Mouse (Mus musculus): ENCODE results near the gene Fgfr2.

The Fgfr2 gene

DNA sequence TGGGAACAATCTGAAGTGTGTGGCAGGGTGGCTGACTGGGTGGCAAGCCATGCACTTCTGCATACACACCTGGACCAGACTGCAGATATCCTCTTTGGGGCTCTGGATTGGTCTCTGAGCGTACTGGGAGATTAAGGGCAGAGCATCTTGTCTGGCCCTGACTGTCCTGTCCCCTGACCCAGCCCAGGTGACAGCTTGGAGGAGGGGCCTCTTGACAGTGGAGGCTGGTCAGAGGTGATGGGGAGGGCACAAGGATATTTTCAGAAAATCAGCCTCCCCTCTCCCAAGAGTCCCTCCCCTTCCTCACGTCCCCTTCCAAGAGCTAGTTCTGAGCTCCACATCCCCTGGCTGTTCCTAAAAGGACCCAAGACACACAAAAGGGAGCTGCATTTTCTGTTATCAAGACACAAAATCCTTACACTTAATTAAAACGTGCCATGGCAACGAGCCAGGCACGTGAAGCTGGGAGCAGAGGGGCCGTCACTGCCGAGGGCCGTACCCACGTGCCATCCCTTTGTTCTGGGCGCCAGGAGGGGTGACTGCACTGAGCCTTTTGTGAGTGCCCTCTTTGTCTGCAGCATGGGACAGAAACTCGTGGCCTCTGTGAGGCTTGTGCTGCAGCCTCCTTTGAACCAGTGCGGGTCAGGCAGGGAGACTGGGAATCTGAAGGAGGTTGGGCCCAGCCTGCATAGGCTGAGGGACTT is 1525.2 kb downstream of the Fgfr2 start:
- DNase-seq (ENCODE audit: low read depth): no peak

DNA sequence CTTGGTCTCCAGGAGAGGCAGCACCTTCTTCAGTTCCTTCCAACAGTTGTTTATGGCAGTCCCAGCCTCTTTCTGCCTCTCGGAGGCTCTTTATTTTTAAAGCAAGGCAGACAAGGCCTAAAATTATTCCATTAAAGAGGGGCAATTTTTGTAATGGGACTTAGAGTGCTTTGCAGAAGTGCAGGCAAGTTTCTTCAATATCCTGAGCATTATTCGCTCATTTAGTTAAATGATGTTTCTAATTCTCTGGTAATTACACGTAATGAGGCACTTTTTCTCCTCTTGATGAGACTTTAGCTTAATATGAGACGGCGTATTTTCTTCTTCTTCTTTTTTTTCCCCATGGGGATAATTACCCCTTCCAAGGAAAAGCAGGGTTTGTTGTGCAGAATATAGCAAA is 1537.6 kb downstream of the Fgfr2 start:
- DNase-seq (ENCODE audit: low read depth): no peak

DNA sequence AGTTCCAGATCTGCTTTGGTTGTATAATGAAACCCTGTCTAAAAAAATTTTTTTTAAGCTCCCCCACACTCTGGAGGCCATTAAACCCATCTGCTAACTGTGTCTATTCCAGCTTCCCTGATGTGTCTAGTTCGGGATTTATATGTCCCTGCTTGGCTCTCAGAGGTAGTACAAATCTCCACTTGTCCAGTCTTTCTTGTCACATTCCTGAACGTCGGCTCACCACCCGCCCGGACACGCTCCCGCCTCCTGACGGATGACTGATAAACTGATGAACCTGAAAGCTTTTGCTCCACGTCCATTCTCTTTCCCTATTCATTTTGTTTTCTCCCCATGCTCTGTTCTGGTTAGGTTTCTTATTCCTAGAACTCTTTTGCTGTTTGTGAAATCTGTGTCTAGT is 1541.0 kb downstream of the Fgfr2 start:
- DNase-seq (ENCODE audit: low read depth): no peak

DNA sequence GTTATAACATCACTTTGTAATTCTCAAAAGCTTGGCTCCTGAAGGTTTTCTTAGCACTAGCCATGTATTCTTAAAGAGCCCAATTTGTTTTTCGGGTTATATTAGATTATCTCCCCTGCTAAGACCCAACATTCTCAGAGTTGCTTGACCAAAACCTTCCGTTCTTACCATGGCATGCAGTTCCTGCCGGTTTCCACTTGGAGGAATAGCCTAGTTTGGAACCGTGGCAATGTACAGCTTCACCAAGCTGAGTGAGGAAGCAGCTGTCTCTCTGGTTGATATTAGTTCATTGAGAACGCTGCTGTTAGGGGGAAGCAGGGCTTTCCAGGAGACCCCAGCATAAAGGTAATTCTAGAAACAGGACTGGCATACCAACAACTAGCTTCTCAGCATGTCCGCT is 1547.9 kb downstream of the Fgfr2 start:
- DNase-seq (ENCODE audit: low read depth): no peak

DNA sequence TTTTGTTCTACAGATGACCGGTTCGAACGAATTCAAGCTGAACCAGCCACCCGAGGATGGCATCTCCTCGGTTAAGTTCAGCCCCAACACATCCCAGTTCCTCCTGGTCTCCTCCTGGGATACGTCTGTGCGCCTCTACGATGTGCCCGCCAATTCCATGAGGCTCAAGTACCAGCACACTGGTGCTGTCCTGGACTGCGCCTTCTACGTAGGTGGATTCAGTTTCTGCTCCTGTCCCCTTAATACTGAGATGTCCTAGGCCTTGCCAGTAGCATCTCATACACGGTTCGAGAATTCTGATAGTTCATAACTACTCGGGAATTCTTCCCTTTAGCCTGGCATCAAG is 1562.5 kb downstream of the Fgfr2 start:
- DNase-seq (ENCODE audit: low read depth): no peak

DNA sequence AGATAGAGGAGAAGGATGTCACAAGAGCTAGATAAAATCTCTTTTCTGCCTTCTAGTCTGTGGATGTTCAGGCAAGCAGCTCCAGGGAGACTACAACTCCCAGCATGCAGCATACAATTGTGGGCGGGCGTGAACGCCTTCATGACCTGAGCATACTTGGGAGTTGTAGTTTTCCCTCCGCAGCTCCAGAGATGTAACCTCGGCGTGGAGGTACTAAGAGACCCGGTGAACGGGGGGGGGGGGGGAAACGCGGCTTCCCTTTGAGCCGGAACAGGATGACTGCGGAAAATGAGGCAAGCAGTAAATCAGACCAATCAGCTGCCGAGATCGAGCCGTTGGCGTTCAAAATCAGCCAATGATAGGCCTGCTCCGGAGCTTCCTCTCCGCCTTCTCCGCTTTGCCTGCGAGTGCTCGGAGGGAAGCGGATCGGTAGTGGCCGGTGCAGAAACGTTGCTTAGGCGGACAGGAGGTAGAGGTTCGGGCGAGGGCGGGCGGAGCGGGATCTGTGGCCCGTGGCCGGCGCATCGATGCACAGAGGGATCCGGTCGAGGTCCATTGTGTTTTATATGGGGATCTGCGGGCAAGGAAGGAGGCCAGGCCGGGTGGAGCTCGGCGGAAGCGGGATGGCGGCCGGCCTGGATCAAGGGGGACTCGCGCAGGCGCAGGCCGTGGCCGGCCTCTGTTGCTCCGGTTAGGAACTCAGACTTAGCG is 1563.0 kb downstream of the Fgfr2 start, which contains the start of gene Bub3:
TSS of gene Bub3 (plus strand) at position 237 of the 711 bp plus-strand sequence.
- DNase-seq (ENCODE audit: low read depth): peak; percentile 93

DNA sequence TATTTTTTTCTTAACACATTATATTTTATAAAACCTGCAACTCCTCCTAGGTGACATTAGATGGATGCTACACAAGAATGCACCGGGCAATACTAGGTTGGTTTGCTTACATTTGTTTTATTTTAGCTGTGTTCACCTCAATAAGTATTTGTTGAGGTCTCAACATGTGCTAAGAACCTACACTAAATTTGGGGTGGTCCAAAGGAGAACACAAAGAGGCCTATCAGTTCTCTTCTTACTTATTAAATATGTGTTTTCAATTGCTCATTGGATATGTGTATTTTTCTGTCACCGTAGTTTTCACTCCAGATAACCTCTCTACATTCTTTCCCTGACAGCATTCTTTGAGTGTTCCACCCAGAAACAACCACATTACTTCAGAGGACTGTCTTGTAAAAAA is 1565.4 kb downstream of the Fgfr2 start:
- DNase-seq (ENCODE audit: low read depth): no peak

DNA sequence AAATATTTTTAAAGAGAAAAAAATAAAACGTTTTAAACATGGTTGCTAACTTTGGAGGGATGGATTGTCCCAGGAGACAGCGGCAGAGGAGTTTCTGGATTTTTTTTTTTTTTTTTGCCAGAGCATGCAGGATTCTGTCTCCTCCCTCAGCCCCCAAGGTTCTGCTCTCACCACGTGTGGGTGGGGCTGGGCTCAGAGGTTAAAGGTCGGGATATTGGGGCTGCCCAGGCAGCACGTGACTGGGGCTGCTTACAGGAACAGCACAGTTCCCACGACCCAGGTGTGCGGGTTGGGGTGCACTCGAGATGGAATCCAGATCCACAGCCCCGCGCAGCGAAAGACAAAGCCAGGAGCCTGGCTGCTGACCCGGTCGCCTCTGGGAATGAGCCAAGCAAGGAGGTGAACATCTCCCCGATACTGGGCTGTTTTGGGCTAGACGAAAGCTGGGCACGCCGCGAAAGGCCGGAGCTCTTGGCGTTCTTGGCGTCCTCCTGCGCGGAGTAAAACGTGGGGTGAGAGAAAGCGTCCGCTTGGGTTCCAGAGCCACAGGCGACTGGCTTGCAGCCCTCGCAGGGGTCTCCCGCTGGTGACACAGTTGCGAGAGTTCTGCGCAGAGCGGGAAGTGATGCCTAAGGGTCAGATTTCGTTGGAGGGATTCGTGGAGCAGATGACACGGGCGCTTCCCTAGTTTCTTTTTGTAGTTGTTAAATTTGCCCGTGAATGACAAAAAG is 1566.4 kb downstream of the Fgfr2 start:
- no peak for DNase-seq (ENCODE audit: low read depth)

DNA sequence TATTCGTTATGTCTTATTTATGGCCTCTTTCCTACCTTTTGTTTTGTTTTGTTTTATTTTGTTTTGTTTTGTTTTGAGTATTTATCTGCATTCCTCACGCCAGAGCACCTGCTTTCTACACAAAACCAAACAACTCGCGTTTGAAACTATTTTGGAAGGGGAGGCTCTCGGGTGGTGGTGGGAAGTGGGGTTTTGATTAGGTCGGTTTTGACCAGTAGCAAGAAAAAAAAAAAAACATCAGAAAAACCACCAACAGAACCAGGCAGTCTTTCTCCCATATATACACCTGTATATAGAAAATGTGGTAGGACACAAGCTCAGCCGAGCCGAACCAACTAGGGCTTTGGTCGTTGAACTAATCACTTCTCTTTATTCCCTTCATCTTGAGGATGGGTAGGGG is 1567.0 kb downstream of the Fgfr2 start:
- no peak for DNase-seq (ENCODE audit: low read depth)

DNA sequence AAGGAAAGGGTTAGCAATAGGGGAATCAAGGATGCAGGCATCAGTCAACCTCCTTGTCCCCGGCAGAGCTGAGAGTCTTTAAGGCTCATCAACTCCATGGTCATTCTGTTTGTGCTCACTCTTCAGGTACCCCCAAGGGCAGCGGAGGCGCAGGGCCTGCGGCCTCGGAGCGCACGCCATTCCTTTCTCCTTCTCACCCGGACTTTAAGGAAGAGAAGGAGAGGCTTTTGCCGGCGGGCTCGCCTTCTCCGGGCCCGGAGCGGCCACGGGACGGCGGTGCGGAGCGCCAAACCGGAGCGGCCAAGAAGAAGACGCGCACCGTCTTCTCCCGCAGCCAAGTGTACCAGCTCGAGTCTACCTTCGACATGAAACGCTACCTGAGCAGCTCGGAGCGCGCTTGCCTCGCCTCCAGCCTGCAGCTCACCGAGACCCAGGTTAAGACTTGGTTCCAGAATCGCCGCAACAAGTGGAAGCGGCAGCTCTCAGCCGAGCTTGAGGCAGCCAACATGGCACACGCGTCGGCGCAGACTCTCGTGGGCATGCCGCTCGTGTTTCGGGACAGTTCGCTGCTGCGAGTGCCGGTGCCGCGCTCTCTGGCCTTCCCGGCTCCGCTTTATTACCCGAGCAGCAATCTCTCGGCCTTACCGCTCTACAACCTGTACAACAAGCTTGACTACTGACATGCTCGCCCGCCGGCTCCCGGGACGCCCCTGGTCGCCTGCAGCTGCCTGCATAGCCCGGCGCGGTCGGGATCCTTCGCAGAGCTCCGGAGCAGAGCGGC is 1567.7 kb downstream of the Fgfr2 start:
- no peak for DNase-seq (ENCODE audit: low read depth)

DNA sequence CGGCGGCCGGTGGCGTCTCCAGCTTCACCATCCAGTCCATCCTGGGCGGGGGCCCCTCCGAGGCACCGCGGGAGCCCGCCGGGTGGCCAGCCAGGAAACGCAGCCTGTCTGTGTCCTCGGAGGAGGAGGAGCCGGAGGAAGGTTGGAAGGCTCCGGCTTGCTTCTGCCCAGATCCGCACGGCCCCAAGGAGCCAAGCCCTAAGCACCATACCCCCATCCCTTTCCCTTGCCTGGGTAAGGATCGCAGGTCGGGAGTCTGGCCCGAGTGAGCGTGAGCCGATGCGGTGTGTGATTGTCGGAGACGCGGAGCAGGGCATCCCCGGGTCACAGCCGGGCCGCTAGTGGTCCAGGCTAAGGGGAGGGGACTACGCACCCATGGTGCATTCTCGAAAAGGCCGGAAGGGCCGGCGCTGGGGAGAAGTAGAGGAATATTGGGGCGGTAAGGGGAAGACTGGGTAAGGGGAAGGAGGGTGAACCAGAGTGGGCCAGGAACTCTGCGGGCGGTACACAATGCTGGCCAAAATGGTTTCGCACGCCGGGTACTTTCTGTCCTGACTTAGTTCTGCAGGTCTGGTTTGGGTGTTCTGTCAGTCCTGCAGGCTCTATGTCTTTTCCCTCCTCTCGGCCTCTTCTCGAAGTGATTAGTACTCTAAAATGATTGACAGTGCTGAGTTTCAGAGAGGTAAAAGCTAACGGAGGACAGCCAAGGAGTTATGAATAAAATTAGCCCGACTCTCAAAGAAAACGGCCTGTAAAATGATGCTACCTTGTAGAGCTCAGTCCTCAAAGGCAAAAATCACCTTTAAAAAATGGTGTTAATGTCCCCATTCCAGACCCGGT is 1568.6 kb downstream of the Fgfr2 start:
- no peak for DNase-seq (ENCODE audit: low read depth)

DNA sequence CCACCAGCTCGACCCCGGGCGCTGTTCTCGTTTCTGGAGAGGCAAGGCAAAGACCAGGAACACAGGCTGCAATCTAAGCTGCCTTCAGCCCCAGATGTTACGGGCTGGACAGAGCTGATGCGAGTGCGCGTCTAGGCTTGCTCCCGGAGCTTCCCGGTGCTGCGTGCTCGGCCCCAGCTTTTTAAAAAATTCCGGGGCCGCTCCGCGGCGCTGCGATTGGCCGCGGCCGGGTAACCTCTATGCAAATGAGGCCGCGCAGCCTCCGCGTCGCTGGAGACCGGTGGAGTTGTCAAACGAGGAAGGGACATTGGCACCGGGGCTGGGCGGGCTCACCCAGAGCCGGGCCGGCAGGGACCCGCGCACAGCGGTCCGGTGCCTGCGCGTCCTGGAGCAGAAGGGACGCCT is 1569.4 kb downstream of the Fgfr2 start:
- peak; percentile 43 for DNase-seq (ENCODE audit: low read depth)

DNA sequence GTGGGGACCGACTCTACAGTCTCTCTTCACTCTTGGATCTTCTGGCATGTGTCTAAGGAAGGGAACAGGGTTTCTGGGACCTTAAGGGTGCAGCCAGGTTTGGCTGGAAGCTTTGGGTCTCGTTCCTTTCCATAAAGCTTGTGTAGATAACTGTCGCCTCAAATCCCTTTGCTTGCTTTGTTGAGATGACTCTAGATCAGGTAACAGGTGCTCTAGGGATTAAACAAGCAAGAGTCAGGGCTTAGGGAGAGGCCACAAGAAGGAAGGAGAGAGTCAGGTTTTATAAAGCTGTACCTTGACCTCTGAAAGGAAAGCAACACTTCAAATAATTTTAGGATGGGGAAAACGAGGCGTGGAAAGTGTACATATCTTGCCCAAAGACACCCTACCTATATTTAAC is 1570.4 kb downstream of the Fgfr2 start:
- DNase-seq (ENCODE audit: low read depth): no peak

DNA sequence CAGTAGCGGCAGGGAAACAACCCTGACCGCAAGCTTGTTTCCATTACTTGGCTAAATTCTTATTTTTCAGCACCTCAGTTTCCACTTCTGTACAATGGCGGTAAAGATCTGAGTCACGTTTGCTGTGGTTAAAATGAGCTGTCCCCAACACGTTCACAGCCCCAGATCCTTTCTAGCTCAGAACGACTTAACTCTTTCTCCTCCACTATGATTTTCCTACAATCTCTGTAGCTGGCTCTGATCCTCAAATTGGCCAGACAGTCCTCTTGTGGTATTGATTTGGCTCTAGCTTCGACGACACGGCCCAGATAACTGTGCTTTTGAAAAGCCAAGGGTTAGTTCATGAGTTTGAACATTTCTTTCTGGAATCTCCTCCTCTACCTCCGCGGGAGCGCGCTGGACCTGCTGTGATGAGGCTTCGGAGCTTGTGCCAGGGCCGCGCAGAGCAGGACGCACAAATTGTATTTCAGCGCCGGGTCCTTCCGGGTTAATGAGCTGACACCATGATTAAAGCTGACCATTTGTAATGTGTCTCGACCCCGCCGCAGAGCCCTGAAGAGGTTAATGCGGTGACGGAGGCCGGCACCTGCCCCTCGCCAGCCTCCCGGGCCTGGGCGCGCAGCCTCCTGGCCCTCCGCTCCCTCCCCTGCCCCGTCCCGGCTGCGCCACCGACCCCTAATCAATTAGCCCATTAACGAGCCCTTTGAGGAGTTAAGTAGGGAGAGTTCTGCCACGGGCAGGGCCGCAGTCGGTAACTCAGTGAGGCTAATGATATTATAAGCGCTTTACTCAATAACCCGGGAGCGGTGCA is 1571.0 kb downstream of the Fgfr2 start:
- no peak for DNase-seq (ENCODE audit: low read depth)

DNA sequence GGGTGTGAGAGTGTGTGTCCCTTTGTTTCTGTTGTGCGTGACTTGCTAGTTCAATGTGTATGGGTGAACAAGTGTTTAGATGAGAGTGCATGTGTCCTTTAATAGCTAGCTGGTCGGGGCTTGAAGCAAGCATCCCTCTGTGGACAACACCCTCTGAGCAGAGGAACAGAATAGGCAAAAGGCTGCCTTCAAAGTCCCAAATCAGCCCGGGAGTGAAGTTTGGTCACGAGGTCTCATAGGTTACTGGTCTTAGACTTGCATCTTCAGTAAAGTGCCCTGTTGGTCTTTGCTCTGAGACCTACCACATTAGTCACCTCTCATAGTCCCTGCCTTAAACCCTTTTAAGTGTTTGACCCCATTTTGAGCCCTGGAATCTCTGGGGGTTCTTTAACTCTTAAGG is 1571.7 kb downstream of the Fgfr2 start:
- no peak for DNase-seq (ENCODE audit: low read depth)

DNA sequence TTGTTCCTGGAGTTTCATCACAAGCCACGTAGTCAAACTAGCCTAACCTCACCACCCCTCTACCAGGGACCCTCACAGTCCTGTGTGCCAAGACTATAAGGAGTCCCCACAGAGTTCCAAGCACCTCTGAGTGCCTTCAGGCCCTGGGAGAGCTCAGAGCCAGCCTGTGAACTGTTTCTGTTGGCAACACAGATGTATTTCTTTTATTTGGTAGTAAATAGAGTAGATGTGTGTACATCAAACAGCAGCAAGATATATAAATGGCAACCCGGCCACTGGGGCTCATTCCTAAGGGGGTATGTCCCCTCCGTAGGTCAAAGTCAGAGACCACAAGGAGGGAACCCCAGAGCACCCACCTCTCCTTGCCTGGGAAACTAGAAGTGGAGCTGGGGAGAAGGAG is 1574.7 kb downstream of the Fgfr2 start, which contains the start of gene Hmx2:
TSS of gene Hmx2 (plus strand) at position 301 of the 400 bp plus-strand sequence.
- no peak for DNase-seq (ENCODE audit: low read depth)

DNA sequence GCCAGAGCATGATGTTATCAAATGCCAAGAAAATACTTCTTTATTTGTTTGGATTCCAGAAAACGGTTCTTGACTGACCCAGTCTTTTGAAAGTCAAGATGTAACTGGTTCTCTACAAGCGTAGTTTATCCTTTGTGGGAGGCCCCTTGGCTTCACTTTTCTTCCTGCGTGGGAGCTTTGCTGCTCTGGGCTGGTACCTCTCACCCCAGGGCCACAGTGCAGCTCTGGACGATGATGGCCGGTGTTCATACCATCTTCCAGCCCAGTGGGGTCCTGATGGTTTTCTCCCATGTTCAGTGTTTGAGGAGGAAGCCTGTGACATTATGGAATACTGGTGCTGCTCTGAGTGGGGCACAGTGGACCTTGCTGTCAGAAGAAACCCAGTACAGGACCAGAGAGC is 1575.7 kb downstream of the Fgfr2 start:
- no peak for DNase-seq (ENCODE audit: low read depth)

DNA sequence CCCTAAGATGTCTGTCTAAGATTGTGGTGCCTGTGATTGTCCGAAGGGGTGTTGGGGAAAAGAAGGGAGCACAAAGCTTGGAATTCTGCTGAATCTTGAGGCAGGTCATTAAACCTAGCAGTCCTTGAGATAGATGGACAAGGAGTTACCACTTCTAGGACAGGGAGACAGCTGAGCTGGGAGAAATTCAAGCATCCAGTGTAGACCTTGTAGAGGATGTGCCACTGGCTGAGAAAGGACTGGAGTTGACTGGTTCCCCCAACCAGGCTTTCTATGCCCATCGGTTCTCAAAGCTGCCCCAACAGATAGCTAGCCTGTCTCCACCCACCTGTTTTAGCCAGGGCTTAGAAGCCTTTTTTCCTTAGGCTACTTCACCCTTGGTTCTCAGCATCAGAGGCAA is 1576.7 kb downstream of the Fgfr2 start:
- no peak for DNase-seq (ENCODE audit: low read depth)

DNA sequence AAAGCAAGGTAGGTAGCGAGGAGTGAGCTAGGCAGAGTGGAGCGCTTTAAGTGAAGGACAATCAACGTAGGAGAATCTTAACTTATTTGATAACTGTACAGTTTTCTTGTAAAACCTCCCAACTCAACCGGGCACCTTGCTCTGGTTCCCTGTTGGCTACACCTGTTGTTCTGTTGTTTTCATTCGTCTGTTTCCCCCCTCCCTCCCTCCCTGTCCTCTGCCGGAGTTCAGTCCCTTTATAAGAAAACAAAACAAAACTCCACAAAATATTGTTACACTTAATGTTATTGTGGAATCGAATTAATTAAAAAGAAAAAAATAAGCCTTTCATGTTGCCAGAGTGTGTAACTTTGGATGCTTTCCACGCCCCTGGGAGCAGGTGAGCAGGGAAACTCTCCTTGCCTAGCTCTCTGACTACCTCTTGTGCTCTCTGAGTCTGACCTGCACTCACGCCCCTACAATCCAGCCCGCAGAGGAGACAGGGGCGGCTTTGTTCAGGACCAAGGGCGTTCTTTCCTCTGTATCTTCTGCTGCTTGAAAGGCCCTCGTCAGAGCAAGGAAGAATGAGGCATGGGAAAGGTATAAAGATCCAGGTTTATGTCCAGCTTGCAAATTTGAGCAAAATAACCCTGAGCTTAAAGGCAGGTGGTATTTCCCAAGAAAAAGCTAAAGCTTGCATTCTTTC is 1577.3 kb downstream of the Fgfr2 start:
- DNase-seq (ENCODE audit: low read depth): no peak

DNA sequence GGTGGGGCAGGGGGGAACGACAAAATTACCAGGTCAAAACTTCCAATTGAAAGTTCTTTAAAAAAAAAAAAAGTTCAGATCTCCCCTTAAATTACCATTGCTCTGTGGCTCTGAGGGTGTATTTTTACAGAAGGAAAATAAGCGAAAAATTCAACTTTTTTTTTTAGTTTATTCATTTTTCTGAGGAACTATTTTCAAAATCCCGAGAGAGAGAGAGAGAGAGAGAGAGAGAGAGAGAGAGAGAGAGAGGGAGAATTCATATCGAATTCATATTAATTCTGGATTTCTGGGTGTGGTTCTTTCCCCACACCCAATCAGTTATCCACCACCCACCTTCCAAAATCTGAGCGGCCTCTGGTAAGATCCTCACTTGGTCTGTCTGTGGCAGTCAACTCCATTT is 1578.3 kb downstream of the Fgfr2 start:
- no peak for DNase-seq (ENCODE audit: low read depth)

Measured in NIH3T3 (cell line).